Mouse (Mus musculus) left cerebral cortex, adult 18-20 months (tissue): ENCODE results near the gene Tmem87b. TPM values are rescaled to one million over a fixed set of nuclear protein-coding genes. Genes with fewer than 3 reads are reported as not detected.

ENCODE experiments used
- DNase-seq, 2 experiments: peaks; one replicate each; pipeline ENCODE4 v3.0.0; 2021 to 2022; ENCODE audit warnings: low spot score in 2 of 2, mixed read lengths in 1 of 2
- total RNA-seq, 2 experiments: library from RNA; stranded (reverse); gene quantifications; 2 replicates each; pipeline ENCODE4 v1.2.3; 2021

Tmem87b gene
- total RNA-seq, 2 experiments from 2014 or later: 32.1 to 33.9 TPM

DNA sequence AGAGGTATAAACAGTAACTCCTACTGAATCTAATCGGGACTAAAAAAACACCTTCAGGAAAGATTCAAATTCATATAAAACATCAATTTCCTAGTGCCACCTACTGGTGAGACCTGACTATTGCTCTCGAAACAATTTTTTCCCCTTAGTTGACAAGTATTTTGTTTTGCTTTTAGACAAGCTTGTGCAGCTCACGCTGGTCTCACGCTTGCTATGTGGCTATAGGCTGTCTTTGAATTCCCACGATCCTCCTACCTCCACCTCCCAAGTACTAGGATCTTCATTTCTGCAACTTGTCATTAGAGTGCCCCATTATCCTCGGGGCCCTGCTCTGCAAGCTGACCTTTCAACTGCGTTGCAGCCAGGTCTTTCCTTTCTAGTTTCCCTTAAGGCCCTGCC lies 532 bp upstream of the Tmem87b start:
- peak; percentile 52 to 57 for DNase-seq

DNA sequence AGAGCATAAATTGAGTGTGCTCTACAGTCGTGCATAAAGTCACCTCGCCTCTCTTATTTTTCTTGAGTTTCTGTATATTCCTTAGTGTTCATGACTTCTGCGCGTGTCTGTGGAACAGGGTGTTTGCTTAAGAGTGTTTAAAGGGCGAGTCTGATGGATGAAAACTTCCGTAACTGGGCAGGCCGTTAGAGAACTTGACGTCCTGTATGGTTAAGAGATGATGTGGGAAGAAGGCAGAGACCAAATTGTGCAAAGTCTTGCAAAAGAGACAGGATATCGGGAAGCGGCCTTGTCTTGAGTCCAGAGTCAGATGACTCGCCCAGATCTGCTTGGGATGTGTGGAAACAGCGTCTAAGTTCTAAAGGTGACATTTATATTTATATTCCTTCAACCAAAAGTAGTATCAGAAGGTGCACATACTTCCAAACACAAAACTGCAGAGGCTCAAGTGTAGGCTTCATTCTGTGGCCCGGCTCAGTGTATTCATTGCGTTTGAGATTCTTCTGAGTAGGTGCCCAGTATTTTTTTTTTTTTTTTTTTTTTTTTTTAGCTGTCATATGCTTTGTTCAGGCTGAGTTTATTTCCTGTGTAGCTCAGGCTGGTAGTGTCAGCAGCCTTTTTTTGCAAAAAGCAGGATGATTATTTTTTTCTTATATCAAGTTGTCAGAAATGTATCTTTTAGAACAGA lies 1.2 kb downstream of the Tmem87b start:
- DNase-seq: peak in 1 of 2 experiments; percentile 7

DNA sequence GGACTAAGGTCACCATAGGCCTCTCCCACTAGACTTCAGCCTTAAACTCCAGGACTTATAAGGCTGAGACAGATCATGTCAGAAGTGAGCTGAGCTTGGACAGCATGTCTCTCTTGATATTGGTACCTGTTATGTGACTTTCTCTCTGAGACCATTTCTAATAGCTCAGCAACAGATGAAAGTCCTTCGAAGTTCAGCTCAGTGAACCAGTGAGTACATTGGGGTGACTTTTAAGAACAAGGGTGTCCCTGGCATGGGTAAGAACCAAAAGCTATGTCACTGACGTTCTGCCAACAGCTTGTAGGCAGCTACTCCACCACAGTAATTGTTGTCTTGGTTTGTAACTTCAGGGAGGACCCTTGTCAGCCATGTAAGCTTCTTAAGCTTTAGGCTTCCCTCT lies 2.7 kb downstream of the Tmem87b start:
- DNase-seq: no peak

DNA sequence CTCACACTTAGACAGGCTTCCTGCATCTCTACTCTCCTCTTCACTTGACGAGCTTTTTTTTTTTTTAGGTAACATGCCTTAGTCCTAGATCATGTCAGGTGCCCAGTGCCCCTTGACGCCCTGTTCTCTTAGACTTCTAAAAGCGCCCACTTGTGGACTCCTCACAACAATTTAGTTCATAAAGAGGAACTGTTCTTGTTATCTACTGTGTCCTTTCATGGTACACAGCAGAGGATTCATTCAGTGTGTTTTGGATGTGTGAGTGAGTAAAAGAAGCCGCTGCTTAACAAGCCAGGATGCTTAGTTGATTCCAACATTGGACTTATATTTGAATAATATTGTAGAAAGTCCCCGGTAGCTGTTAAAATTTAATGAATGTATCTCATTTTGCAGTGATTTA lies 6.0 kb downstream of the Tmem87b start:
- DNase-seq: no peak

DNA sequence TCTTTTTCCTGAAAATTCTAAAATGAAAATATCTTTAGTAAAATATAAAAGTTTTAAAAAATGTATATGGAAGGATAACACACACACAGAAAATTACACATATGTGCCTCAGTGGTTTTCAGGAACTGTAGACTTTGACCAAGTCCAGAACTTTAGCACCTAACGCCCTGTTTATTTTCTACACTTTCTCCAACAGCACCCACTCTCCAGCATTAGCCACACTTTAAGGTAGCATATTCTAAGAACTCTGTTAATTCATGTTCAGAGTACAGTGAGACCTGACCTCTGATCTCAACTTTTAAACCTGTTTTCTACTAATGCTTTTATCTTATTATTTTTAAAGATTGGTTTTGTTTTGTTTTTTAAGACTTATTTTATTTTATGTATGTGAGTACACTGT lies 9.9 kb downstream of the Tmem87b start:
- DNase-seq: no peak

DNA sequence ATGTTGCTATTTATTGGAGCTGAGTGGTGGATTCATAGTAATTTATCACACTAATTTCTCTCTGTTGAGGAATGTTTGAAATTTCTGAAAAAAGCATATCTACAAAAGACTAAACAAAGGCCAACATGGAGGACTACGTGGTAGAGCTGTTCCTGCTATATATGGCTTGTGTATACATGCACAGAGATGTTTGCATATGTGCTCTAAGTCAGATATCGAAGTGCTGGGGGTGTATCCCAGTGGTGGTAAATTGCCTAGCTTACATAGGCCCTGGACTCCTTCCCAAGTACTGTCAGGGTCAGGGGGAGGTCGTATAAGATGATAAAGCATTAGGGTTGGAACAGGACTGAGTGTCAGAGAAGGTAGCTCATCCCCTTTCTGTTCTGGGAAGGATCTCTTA lies 14.7 kb downstream of the Tmem87b start:
- DNase-seq: no peak

DNA sequence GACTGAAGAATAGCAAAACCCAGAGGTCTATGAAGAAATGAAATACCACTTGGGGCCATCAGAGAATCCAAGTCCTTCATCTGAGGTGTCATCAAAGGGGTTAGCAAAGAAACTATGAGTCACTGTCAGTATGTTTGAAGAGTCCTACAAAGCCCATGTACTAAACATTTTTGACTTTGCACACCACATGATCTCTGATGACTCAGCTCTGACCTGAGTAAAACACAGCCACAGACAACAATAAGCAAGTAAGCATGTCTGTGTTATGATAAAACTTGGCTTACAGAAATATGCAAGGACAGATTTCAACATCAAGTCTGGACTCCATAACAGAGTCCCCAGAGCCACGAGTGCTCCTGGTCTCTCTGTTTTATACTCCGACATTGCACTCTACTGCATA lies 15.1 kb downstream of the Tmem87b start:
- DNase-seq: no peak

DNA sequence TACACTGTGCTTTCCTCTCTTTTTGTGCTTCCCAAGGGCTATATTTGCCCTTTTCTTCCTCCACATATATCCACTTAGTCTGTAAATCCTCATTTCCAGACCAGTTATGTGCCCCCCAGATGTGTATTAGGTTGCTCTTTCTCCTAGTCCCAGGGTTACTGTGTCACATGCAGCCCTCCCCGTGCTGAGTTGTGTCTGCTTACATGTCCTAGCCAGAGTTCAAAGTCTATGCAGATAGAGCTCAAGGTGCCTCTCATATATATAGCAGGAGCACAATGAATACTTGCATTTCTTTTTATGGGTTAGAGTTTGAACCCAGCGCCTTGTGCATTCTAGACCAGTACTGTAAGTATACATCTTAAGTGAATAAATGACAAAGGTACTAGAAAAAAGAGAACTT lies 15.5 kb downstream of the Tmem87b start:
- no peak for DNase-seq

DNA sequence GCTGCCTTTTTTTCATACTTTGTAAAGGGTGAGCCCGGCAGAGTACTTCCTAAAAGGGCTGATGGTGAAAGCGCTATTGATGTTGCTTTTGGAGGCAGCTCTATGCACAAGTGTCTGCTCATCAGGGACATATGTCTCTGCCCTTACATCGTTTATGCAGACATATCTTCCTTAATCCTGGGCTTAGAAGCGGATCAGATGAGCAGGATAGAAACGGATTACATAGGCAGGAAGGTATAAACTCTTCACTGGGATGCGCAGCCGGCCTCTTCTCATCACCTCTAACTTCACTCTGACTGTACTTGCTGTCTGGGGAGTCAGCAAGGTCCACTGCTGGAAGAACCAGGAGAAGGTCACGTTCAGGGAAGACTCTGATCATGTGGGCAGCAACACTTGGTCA lies 19.6 kb downstream of the Tmem87b start:
- no peak for DNase-seq

DNA sequence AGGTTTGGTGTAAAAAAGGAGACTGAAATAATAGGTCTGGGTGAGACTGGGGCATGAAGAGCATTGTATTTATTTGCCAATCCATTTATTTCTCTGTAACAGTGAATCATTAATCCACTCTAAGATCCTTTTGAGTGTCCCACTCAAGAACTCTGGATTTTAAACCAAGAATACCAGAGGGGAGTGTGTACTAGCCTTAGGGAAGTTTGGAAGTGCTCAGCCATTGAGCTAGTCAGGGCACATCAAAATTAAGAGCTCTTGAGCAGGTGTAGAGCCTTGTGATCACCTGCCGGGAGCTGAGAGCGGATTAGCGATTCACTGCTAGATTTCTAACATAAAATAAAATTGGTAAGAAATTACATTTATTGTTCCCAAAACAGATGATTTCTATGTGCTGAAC lies 20.7 kb downstream of the Tmem87b start:
- DNase-seq: no peak

DNA sequence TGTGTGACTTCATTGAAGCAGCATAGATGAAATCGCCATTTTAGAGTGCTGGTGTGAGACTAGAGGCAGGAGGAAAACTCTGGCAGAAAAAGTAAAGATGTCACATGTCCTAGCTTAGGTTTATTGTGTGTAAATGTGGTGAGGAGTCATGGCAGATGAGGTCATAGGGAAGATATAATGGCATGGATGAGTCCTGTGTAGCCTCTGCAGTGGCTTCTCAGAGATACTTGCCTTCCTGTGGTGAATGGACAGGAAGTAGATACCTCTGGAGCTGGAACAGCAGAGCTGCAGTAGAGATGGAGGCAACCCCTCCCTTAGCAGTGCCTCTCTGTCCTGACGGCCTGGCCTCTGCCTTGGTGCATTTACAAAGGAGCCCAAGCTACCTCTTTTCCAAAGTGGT lies 21.6 kb downstream of the Tmem87b start:
- no peak for DNase-seq

DNA sequence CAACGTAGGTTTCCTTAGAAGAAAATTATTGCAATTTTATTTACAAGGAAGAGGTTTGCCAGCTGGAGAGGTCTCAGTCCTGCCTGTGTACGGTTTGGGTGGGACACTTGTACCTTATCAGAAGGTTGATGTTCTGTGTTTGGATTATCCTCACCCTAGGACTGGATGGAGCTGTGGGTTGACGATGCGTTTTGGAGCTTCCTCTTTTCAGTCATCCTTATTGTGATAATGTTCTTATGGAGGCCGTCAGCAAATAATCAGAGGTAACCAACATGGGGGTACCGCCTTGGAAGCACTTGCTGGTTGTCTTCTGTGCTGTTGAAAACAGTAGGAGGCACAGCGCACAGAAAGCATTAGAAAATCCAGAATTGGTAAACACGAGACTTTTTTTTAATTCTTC lies 24.5 kb downstream of the Tmem87b start:
- DNase-seq: no peak

DNA sequence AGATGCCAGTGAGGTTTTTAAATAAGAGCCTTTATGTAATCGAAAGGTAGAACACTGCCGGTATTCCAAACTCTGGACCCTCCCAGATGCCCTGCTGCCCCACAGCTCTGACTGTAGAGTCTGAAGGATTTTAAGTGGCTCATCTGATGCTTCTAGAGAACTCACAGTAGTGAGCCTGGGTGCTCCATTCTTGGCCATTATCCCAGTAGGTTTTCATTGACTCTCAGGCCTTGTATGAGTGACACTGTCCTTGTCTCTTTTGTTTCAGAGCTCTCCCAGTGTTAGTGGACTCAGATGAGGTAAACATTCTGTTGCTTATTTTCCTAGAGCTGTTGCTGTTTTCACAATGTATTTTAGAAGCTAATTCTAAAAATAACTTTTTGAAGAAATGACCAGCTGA lies 32.1 kb downstream of the Tmem87b start:
- no peak for DNase-seq

DNA sequence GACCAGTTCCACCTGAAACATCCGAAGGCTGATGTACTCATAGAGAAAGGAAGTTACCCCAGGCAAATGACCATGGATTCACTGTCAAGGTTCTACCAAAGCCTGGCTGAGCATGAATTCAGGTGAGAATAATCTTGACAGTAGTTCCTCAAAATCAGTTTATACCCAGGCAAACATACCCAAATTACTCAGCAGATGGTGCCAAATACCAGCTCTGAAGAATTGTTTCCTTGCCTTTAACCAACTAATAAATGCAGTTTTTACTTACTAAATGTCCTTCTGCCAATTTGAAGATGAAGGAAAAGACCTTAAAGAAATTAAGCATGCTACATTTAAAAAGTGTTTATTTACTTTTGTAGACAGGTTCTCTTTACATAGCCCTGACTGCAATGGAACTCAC lies 38.8 kb downstream of the Tmem87b start:
- DNase-seq: no peak

DNA sequence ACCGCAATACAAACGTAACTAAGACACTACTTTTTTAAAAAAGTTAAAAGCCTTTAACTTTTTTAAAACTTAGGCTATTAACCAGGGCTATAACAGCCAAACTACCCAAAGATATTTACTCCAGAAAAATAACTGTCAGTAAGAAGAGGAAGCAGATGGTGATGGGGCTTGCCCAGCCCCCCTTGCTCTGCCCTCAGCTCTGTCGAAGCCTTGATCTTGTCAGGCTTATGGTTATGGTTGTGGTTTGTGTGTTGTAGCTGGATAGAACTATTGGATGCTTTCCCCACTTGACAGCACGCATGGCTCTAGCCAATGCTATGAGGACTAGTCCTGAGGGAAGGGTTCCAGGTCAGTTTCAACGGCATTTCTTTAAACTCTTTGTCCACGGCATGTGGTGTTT lies 41.0 kb downstream of the Tmem87b start:
- DNase-seq: no peak

DNA sequence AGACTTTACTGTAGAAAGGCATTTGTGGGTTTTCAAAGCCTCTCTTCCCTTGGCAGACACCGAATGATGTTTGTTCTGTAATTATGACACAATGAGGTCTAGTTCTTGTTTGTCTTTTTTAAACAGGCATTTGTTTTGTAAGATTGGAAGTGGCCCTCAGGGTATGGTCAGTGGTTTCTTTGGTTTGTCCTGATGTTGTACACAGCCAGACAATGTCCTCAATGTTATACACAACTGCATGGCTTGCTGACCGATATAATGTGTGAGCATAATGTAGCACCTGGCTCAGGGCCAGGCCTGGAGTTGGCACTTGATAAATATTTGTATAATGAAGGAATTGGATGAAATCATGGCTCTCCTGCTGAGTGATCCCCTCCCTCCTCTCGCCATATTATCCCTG lies 41.9 kb downstream of the Tmem87b start:
- no peak for DNase-seq

DNA sequence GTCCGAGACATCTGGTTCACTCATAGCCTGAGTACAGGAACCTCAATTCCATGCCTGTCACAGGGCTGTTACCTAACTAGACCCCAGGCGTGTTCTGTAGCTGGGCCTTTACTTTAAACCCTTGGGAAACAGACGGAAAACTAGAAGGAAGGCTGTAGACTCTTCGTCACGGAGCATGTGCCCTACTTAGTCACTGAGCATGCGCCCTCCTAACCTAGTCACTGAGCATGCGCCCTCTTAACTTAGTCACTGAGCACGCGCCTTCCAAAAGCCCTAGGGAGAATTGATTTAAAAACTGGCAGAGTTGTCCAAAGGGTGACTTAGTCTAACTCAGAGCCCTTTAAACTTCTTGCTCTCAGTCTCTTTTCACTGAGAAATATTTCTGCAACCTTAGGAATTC lies 44.7 kb downstream of the Tmem87b start, which contains the start of gene Fbln7:
Gene Fbln7, plus strand, starts transcription at position 346 of the 400 bp plus-strand sequence.
- no peak for DNase-seq

DNA sequence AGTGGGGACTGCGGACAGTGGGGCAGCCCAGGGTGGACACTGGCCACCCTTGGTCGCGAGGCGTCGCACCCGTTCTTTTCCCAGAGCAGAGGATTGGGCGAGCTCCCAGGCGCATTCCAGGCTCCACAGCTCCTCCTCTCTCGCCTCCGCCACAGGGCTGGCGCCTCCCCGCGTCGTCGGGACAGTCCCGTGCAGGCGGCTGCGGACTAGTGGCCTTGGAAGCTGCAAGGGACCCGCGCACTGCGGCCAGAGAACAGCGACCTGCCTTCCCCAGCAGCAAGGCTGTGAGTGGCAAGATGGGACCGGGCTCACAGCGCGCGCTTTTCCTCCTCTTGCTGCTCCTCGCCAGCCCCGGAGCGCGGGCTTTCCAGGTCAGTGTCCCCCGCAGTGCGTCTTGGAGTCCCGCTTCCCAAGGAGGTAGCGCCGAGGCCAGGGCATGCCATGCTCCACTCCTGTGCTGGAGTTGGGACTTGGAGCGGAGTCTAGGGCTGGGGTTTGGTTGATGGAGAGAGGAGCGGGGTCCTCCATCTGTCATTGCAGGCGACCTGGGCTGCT lies 45.9 kb downstream of the Tmem87b start:
- DNase-seq: peak; percentile 10 to 34

DNA sequence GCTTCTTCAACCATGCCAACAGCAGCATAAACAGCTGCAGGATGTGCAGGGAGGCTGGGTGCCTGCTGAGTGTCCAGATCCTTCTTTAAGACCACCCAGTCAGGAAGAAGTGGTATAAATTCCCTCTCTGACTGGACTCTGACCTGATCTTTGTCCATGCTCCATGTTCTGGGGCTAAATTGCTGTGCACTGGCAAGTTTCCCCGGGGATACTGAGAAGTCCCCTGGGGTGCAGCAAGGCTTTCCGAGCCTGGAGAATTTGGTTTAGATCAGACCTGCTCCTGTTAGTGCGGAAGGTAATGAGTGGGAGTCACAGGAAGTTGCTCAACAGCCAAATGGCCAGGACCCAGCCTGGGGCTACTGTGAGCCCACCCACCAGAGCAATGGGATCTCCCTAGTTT lies 47.1 kb downstream of the Tmem87b start:
- no peak for DNase-seq

DNA sequence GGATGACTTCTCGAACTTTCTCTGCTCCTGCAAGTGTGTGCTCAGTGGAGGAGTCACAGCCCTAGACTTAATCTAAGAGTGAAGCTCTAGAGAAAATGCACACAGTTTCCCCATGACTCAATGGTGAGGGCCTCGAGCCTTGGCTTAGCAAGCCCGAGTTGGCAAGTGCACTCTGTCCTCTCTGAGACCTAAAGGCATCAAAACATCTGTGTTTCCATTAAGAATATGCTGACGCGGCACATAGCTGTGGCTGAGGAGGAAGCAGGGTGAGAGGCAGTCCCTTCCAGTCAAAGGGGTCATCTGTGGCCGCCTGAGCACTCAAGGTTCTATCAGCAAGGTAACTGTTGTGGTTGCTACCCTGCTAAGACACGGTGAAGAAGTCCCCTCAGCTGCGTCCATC lies 53.7 kb downstream of the Tmem87b start:
- DNase-seq: no peak

DNA sequence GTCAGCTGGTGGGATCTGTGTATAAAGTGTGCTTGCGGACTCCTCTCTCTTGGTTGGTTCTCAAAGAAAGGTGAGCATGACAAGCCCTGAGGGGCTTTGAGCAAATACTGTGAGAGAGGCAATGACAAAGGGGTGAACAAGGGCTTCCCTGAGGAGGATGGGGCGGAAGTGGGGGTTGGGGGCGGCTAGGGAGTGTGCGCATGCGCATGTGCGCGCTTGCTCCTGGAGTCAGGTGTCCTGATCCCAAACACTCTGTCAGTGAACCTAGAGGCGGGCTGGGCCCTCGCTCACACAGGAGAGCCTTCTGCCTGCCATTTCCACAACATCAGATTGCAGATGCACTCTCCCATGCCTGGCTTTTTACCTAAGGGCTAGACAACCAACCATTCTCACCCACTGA lies 54.3 kb downstream of the Tmem87b start:
- no peak for DNase-seq

DNA sequence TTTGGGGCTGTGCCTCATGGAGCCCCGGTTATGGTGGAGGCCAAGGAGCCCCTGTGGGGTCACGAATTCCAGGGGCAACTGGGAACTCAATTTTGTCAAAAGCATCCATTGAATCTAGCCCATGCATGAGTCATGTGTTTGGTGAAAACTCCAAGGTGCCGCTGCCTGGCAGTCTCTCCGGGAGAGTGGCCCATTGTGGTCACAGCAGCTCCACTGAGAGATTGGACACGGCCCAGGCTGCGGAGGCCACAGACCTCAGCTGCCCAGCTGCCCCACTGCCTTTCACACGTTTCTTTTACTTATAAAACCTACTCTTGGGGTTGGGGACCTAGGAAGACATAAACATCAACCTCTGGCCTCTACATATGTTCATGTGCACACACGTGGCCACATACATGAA lies 57.6 kb downstream of the Tmem87b start:
- no peak for DNase-seq

DNA sequence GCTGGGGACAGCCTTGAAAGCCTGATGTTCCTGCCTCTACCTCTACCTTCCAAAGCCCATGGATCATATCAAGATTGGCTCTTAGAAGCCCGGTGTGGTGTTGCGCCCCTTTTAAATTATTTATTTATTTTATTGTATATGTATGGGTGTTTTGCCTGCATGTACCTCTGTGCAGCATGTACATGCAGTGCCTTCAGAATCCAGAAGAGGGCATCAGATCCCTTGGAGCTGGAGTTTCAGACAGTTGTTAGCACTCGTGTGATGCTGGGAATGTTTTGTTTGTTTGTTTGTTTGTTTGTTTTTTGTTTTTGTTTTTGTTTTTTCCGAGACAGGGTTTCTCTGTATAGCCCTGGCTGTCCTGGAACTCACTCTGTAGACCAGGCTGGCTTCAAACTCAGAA lies 63.3 kb downstream of the Tmem87b start:
- no peak for DNase-seq
